Mouse (Mus musculus) forebrain, embryonic 12.5 days (tissue): ENCODE measurements around the gene Cdh4. TPM values are rescaled to one million over a fixed set of nuclear protein-coding genes. Genes with fewer than 3 reads are reported as not detected.

Source experiments
- ATAC-seq: fragments of 200-750 bp; cut with Nextera tagmentation; 2 replicates; pipeline ENCODE4 v1.8.0; 2017; ENCODE audit warnings: moderate TSS enrichment; ENCODE audit not compliant: low FRiP score
- H3K27ac ChIP-seq: fragments of 300-500 bp; sonication (generic); 2 replicates; pipeline ENCODE4 v1.5.1; 2016; ENCODE audit warnings: mild to moderate bottlenecking
- H3K27me3 ChIP-seq: fragments of 300-500 bp; sonication (generic); 2 replicates; pipeline ENCODE4 v1.6.1; 2016; ENCODE audit warnings: mild to moderate bottlenecking
- H3K36me3 ChIP-seq: fragments of 300-500 bp; sonication (generic); replicated peaks from 2 replicates; pipeline ENCODE4 v1.6.1; 2016; ENCODE audit warnings: mild to moderate bottlenecking
- H3K4me1 ChIP-seq: fragments of 300-500 bp; sonication (generic); 2 replicates; pipeline ENCODE4 v1.6.1; 2016
- H3K4me2 ChIP-seq: fragments of 300-500 bp; sonication (generic); 2 replicates; pipeline ENCODE4 v1.6.1; 2016; ENCODE audit warnings: mild to moderate bottlenecking, moderate library complexity
- H3K4me3 ChIP-seq: fragments of 300-500 bp; sonication (generic); replicated peaks from 2 replicates; pipeline ENCODE4 v1.5.1; 2016; ENCODE audit warnings: mild to moderate bottlenecking
- H3K9ac ChIP-seq: fragments of 300-500 bp; sonication (generic); 2 replicates; pipeline ENCODE4 v1.6.1; 2016; ENCODE audit warnings: mild to moderate bottlenecking
- H3K9me3 ChIP-seq: fragments of 300-500 bp; sonication (generic); 2 replicates; pipeline ENCODE4 v1.6.1; 2016
- WGBS: fragments of 180-500 bp; shearing (Covaris S2); methylation state at CpG from one replicate; pipeline ENCODE4 v1.1.7; 2016; 5-methylcytosine and 5-hydroxymethylcytosine counted together
- polyA plus RNA-seq: library from polyadenylated mRNA; unstranded; fragments of >200 nt; fragmentation: Nextera tagmentation; extraction: Ambion mirVana; gene quantifications from 2 replicates; pipeline ENCODE4 v1.2.1, GENCODE M21; 2016

Cdh4 gene
- polyA plus RNA-seq, 1 experiment from 2014 or later = 30.7 TPM

DNA sequence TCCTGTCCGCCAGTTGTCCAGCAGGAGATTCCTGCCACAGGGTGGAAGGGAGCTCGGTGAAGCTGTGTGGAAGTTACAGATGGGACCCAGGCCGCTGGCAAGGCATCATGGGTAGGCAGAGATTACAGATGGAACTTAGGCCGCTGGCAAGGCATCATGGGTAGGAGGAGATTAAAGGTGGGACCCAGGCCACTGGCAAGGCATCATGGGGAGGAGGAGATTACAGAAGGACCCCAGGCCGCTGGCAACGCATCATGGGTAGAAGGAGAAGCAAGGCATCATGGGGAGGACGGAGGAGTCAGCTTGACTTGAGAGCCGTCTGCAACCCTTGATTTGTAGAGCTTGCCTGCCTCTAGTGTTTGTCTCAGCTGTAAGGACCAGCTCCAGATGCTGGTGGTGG, 281.2 kb downstream of the Cdh4 start:
- ATAC-seq = no peak
- Histone ChIP-seq H3K4me3 (no peak overlapping the region), H3K4me1 (peaks cover 18% of the 10 kb centered on the region), H3K27me3 (no peaks in the 10 kb centered on the region), H3K9ac (no peak overlapping the region), H3K36me3 (no peaks in the 10 kb centered on the region), H3K4me2 (no peak overlapping the region), H3K9me3 (no peaks in the 10 kb centered on the region), H3K27ac (no peak overlapping the region)
- WGBS = 90% methylated on average over 8 of the region's 8 CpGs

DNA sequence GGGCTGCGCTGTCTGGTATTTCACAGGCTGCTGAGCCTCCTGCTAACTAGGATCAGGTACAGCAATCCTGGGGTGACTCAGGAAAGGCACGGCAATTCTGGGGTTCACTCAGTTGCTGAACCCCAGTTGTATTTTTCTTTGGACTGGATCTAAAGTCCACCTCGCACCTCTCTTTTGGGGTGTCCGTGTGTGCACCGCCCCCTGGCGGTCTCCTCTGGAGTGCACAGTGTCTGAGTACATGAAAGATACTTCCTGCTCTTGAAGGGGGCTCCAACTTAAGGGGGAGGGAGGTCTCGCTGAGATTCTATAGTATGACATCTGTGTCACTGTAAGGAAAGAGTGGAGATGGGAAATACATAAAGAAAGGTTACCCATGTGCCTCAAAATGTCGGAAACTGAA, 286.8 kb downstream of the Cdh4 start:
- Histone ChIP-seq H3K27ac (no peak overlapping the region), H3K4me3 (no peak overlapping the region), H3K4me2 (no peak overlapping the region), H3K4me1 (peaks cover 21% of the 10 kb centered on the region), H3K36me3 (no peaks in the 10 kb centered on the region), H3K9ac (no peak overlapping the region), H3K9me3 (no peaks in the 10 kb centered on the region), H3K27me3 (no peaks in the 10 kb centered on the region)
- 50% methylated on average over 8 of the region's 8 CpGs for WGBS
- no peak for ATAC-seq

- H3K9ac ChIP-seq = no peak overlapping the region
- no peaks in the 10 kb centered on the region for H3K27me3 ChIP-seq
- H3K4me2 ChIP-seq = no peak overlapping the region
- no peaks in the 10 kb centered on the region for H3K36me3 ChIP-seq
- no peak for ATAC-seq
- no peaks in the 10 kb centered on the region for H3K9me3 ChIP-seq
- H3K4me1 ChIP-seq = peaks cover 21% of the 10 kb centered on the region
- 88% methylated on average over 4 of the region's 4 CpGs for WGBS
- no peak overlapping the region for H3K4me3 ChIP-seq
- H3K27ac ChIP-seq = no peak overlapping the region
Observed at GRCm38 (mm10) chr2:179729802-179730201, 287.6 kb downstream of the Cdh4 start.

- H3K9ac ChIP-seq = 0 out of 2 replicates have a peak overlapping the region, but pooled peaks have one; percentile 25
Observed at GRCm38 (mm10) chr2:179733141-179733831, 291.1 kb downstream of the Cdh4 start.

GRCm38 (mm10) chr2:179742419-179742818, 300.2 kb downstream of the Cdh4 start:
- Histone ChIP-seq H3K27me3 (no peaks in the 10 kb centered on the region), H3K9me3 (no peaks in the 10 kb centered on the region), H3K36me3 (no peaks in the 10 kb centered on the region), H3K4me2 (no peak overlapping the region), H3K4me1 (no peaks in the 10 kb centered on the region), H3K9ac (no peak overlapping the region), H3K4me3 (no peak overlapping the region), H3K27ac (no peak overlapping the region)
- ATAC-seq = no peak
- 95% methylated on average over 1 of the region's 1 CpGs for WGBS

More at GRCm38 (mm10) chr2:179733141-179733831, 291.1 kb downstream of the Cdh4 start:
- no peaks in the 10 kb centered on the region for H3K9me3 ChIP-seq
- 19% methylated on average over 16 of the region's 16 CpGs for WGBS
- H3K4me1 ChIP-seq = peaks cover 16% of the 10 kb centered on the region
- no peak overlapping the region for H3K4me2 ChIP-seq
- peak; percentile 79 for ATAC-seq
- no peaks in the 10 kb centered on the region for H3K27me3 ChIP-seq
- no peaks in the 10 kb centered on the region for H3K36me3 ChIP-seq
- no peak overlapping the region for H3K4me3 ChIP-seq
- peak overlapping the region; percentile 78 for H3K27ac ChIP-seq

- H3K9me3 ChIP-seq = no peaks in the 10 kb centered on the region
- no peak overlapping the region for H3K4me2 ChIP-seq
- 88% methylated on average over 6 of the region's 6 CpGs for WGBS
Observed at GRCm38 (mm10) chr2:179742828-179743227, 300.6 kb downstream of the Cdh4 start.

DNA sequence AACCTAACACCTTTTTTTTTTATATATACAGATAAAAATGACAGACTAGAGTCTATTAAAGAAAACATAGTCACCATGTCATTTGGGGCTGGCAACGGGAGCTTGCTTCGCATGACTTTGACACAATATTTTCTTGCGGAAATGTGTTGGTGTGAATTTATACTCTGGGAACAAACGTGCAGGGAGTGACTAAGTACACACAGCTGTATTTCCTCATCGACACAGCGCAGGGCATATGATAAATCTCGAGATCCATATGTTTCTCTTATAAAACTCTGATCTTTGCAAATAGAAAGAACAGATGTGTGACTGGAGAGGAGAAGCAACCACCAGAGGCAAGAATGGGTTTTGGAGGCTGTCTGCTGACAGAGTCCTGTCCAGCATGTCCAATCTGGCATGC, 304.3 kb downstream of the Cdh4 start:
- Histone ChIP-seq H3K4me3 (no peak overlapping the region), H3K36me3 (no peaks in the 10 kb centered on the region), H3K4me1 (0 out of 2 replicates have a peak, but pooled peaks cover 3% of the 10 kb centered on the region), H3K27ac (no peak overlapping the region), H3K9me3 (no peaks in the 10 kb centered on the region), H3K4me2 (no peak overlapping the region), H3K27me3 (no peaks in the 10 kb centered on the region), H3K9ac (no peak overlapping the region)
- 81% methylated on average over 7 of the region's 7 CpGs for WGBS
- no peak for ATAC-seq

More at GRCm38 (mm10) chr2:179742828-179743227, 300.6 kb downstream of the Cdh4 start:
- H3K36me3 ChIP-seq = no peaks in the 10 kb centered on the region
- no peaks in the 10 kb centered on the region for H3K4me1 ChIP-seq
- H3K9ac ChIP-seq = no peak overlapping the region
- ATAC-seq = no peak
- no peaks in the 10 kb centered on the region for H3K27me3 ChIP-seq
- H3K4me3 ChIP-seq = no peak overlapping the region
- no peak overlapping the region for H3K27ac ChIP-seq

- 79% methylated on average over 3 of the region's 3 CpGs for WGBS
- Histone ChIP-seq H3K4me3 (no peak overlapping the region), H3K9ac (no peak overlapping the region), H3K4me1 (peaks cover 7% of the 10 kb centered on the region; the same call in 1 of the 2 replicates), H3K9me3 (no peaks in the 10 kb centered on the region), H3K36me3 (no peaks in the 10 kb centered on the region), H3K4me2 (no peak overlapping the region), H3K27me3 (no peaks in the 10 kb centered on the region), H3K27ac (no peak overlapping the region)
- no peak for ATAC-seq
Observed at GRCm38 (mm10) chr2:179749399-179749798, 307.2 kb downstream of the Cdh4 start.

DNA sequence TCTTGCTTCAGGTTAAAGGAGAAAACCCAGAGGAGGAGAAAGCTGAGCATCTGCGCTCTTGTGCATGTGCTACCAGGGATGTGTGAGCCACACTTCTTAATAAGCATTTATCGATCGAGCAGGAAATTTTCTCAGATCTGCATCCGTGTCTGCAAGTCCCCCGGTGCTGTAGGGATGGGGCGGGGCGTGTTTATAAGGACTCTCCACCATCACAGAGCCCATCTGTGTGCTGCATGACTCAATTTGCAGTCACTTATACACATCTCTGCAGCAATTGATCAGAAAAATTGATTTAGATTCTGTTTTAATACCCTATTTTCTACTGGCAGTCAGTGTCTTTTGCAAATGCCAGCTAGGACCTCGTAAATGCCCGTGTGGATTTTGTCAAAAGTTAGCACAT, 311.6 kb downstream of the Cdh4 start:
- WGBS = 74% methylated on average over 9 of the region's 9 CpGs

DNA sequence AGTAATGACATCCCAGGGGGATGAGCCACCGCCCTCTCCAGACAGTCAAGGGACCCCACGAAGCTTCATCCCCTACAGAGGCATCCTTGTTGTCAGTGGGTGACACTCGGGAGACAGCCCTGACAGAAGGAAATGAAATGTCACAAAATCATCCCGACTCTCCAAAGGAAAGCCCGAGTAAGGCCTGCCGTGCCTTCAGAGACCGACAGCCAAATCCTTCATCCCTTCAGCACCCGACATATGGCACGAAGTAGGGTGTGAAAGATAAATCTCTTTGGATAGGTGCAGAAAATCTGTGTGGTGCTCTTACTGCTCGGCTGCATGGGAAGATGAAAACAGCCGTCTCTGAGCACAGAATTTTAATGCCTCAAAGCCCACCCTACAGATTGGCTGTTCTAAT, 312.5 kb downstream of the Cdh4 start:
- WGBS = 81% methylated on average over 11 of the region's 11 CpGs
- Histone ChIP-seq H3K27ac (peak overlapping the region; percentile 42; the same call in 1 of the 2 replicates), H3K36me3 (no peaks in the 10 kb centered on the region), H3K9ac (no peak overlapping the region), H3K4me3 (no peak overlapping the region), H3K9me3 (no peaks in the 10 kb centered on the region), H3K4me1 (peaks cover 11% of the 10 kb centered on the region; the same call in 1 of the 2 replicates), H3K27me3 (no peaks in the 10 kb centered on the region), H3K4me2 (no peak overlapping the region)
- ATAC-seq = no peak

More for the DNA sequence above, 311.6 kb downstream of the Cdh4 start:
- ATAC-seq = no peak; the same call in 1 of the 2 replicates
- H3K27me3 ChIP-seq = no peaks in the 10 kb centered on the region
- H3K9ac ChIP-seq = no peak overlapping the region
- no peaks in the 10 kb centered on the region for H3K36me3 ChIP-seq
- no peak overlapping the region for H3K27ac ChIP-seq
- no peak overlapping the region for H3K4me3 ChIP-seq
- H3K9me3 ChIP-seq = no peaks in the 10 kb centered on the region
- no peak overlapping the region for H3K4me2 ChIP-seq
- H3K4me1 ChIP-seq = peaks cover 11% of the 10 kb centered on the region; the same call in 1 of the 2 replicates

- Histone ChIP-seq H3K4me1 (peaks cover 36% of the 10 kb centered on the region), H3K9me3 (no peaks in the 10 kb centered on the region), H3K27ac (0 out of 2 replicates have a peak overlapping the region, but pooled peaks have one; percentile 50), H3K27me3 (peaks cover 6% of the 10 kb centered on the region; the same call in 1 of the 2 replicates), H3K4me3 (no peak overlapping the region), H3K4me2 (no peak overlapping the region), H3K9ac (peak overlapping the region; percentile 33; the same call in 1 of the 2 replicates), H3K36me3 (no peaks in the 10 kb centered on the region)
- 57% methylated on average over 9 of the region's 9 CpGs for WGBS
- no peak for ATAC-seq
Observed at GRCm38 (mm10) chr2:179761718-179762441, 319.6 kb downstream of the Cdh4 start.

- Histone ChIP-seq H3K9me3 (no peaks in the 10 kb centered on the region), H3K27me3 (peaks cover 7% of the 10 kb centered on the region; the same call in 1 of the 2 replicates), H3K4me3 (no peak overlapping the region), H3K9ac (no peak overlapping the region), H3K4me2 (no peak overlapping the region), H3K4me1 (peaks cover 44% of the 10 kb centered on the region), H3K27ac (peak overlapping the region; percentile 50), H3K36me3 (no peaks in the 10 kb centered on the region)
- peak; percentile 16; the same call in 1 of the 2 replicates for ATAC-seq
- 64% methylated on average over 13 of the region's 13 CpGs for WGBS
Observed at GRCm38 (mm10) chr2:179762521-179763305, 320.5 kb downstream of the Cdh4 start.
